Mouse (Mus musculus) ES-Bruce4 (cell line): ENCODE data around the gene Tia1.
"Not testable (repeated sequence)": the region's sequence is repeated elsewhere in the genome, so short reads cannot be mapped to it uniquely, and the experiment has no call there.

Experiments
- CTCF ChIP-seq: IDR thresholded peaks from one replicate; pipeline ENCODE4 v1.8.1; 2011; ENCODE audit warnings: low read depth, low read length
- POLR2A ChIP-seq: IDR thresholded peaks from one replicate; pipeline ENCODE4 v1.8.1; 2011; ENCODE audit warnings: low read length; ENCODE audit not compliant: insufficient read depth

- TF ChIP-seq POLR2A, CTCF: not testable (repeated sequence)
Observed at GRCm38 (mm10) chr6:86380112-86380511, 23.9 kb upstream of the Tia1 start.
